Mouse (Mus musculus): Measurements from ENCODE around the gene Nr0b2.

GRCm38 (mm10) chr4:133604856-133605255 lies 51.7 kb downstream of the Nr0b2 start:
- TF ChIP-seq CTCF (IDR thresholded peaks at IDR 0.05; ENCODE audit: insufficient read depth, low read depth, low read length) (no peak), POLR2A (IDR thresholded peaks at IDR 0.05; ENCODE audit: insufficient read depth, low read depth, low read length) (no peak)

Data from olfactory bulb, adult 2 months (tissue).